Mouse (Mus musculus) thymus, adult 2 months (tissue): ENCODE data around the gene Pacrg. TPM values are rescaled to one million over a fixed set of nuclear protein-coding genes. Genes with fewer than 3 reads are reported as not detected.

Experiments
- DNase-seq: peaks from one replicate; pipeline ENCODE4 v3.0.0; 2021
- H3K27ac ChIP-seq: fragments of 200-500 bp; 2 replicates; pipeline ENCODE4 v1.5.1; 2012; ENCODE audit warnings: low read length, control low read depth; ENCODE audit not compliant: control insufficient read depth, insufficient read depth
- H3K27me3 ChIP-seq: fragments of 200-500 bp; 2 replicates; pipeline ENCODE4 v1.6.1; 2012; ENCODE audit warnings: mild to moderate bottlenecking, low read length, moderate library complexity, mixed read lengths; ENCODE audit not compliant: control insufficient read depth, insufficient read depth
- H3K36me3 ChIP-seq: fragments of 200-500 bp; 2 replicates; pipeline ENCODE4 v1.6.1; 2012; ENCODE audit warnings: mild to moderate bottlenecking, low read length, moderate library complexity; ENCODE audit not compliant: control insufficient read depth, insufficient read depth
- H3K4me1 ChIP-seq: fragments of 200-500 bp; replicated peaks from 2 replicates; pipeline ENCODE4 v1.6.1; 2012; ENCODE audit warnings: low read length; ENCODE audit not compliant: control insufficient read depth, insufficient read depth
- H3K4me3 ChIP-seq: fragments of 200-500 bp; 2 replicates; pipeline ENCODE4 v1.5.1; 2012; ENCODE audit warnings: mild to moderate bottlenecking, low read length, control low read depth, moderate library complexity; ENCODE audit not compliant: control insufficient read depth, insufficient read depth
- CTCF ChIP-seq: fragments of 200-500 bp; IDR thresholded peaks from 2 replicates; pipeline ENCODE4 v1.5.1; 2012; ENCODE audit warnings: mild to moderate bottlenecking, control low read depth, low read length, moderate library complexity, borderline replicate concordance; ENCODE audit not compliant: control insufficient read depth, poor library complexity, insufficient read depth; ENCODE audit errors: extremely low read depth
- POLR2A ChIP-seq: fragments of 200-500 bp; IDR thresholded peaks from 2 replicates; pipeline ENCODE4 v1.6.1; 2012; ENCODE audit warnings: mild to moderate bottlenecking, low read length, control low read depth, moderate library complexity; ENCODE audit not compliant: control insufficient read depth, poor library complexity, insufficient read depth; ENCODE audit errors: extremely low read depth
- WGBS: fragments of 180-500 bp; shearing (Covaris S2); methylation state at CpG from one replicate; pipeline ENCODE4 v1.1.7; 2018; 5-methylcytosine and 5-hydroxymethylcytosine counted together
- polyA plus RNA-seq: library from polyadenylated mRNA; depleted of rRNA; stranded (reverse); fragments of >200 nt; gene quantifications from 2 replicates; pipeline ENCODE4 v1.2.3, GENCODE M21; 2012

Pacrg gene
- polyA plus RNA-seq, 1 experiment = 0.34 TPM

- H3K36me3 ChIP-seq = no peaks in the 10 kb centered on the region
- 89% methylated on average over 7 of the region's 7 CpGs for WGBS
- H3K27me3 ChIP-seq = no peaks in the 10 kb centered on the region
- H3K4me3 ChIP-seq = no peak overlapping the region
- TF ChIP-seq CTCF (no peak), POLR2A (no peak)
- H3K4me1 ChIP-seq = no peaks in the 10 kb centered on the region
- no peak for DNase-seq
- no peak overlapping the region for H3K27ac ChIP-seq
These were observed 250.5 kb downstream of the Pacrg start for GRCm38 (mm10) chr17:10589604-10590003.

- no peaks in the 10 kb centered on the region for H3K4me1 ChIP-seq
- H3K36me3 ChIP-seq = no peaks in the 10 kb centered on the region
- no peak overlapping the region for H3K27ac ChIP-seq
- TF ChIP-seq CTCF (no peak), POLR2A (no peak)
- 91% methylated on average over 7 of the region's 7 CpGs for WGBS
- H3K27me3 ChIP-seq = no peaks in the 10 kb centered on the region
- no peak for DNase-seq
- no peak overlapping the region for H3K4me3 ChIP-seq
These were observed 251.2 kb downstream of the Pacrg start for GRCm38 (mm10) chr17:10588922-10589400.

- H3K36me3 ChIP-seq = no peaks in the 10 kb centered on the region
- 90% methylated on average over 3 of the region's 3 CpGs for WGBS
- DNase-seq = no peak
- no peaks in the 10 kb centered on the region for H3K4me1 ChIP-seq
- no peak for TF ChIP-seq POLR2A
- H3K27ac ChIP-seq = no peak overlapping the region
- no peak overlapping the region for H3K4me3 ChIP-seq
- no peaks in the 10 kb centered on the region for H3K27me3 ChIP-seq
These were observed 256.8 kb downstream of the Pacrg start for GRCm38 (mm10) chr17:10583301-10583700.

GRCm38 (mm10) chr17:10575306-10575705 lies 264.8 kb downstream of the Pacrg start:
- WGBS = 94% methylated on average over 7 of the region's 7 CpGs

GRCm38 (mm10) chr17:10572436-10572835 lies 267.7 kb downstream of the Pacrg start:
- Histone ChIP-seq H3K4me1 (no peaks in the 10 kb centered on the region), H3K27me3 (no peaks in the 10 kb centered on the region), H3K27ac (no peak overlapping the region), H3K36me3 (no peaks in the 10 kb centered on the region), H3K4me3 (no peak overlapping the region)
- no peak for DNase-seq
- TF ChIP-seq CTCF (no peak), POLR2A (no peak)
- WGBS = 80% methylated on average over 4 of the region's 4 CpGs

More at GRCm38 (mm10) chr17:10575306-10575705, 264.8 kb downstream of the Pacrg start:
- TF ChIP-seq POLR2A (no peak), CTCF (no peak)
- Histone ChIP-seq H3K27me3 (no peaks in the 10 kb centered on the region), H3K36me3 (no peaks in the 10 kb centered on the region), H3K4me1 (no peaks in the 10 kb centered on the region), H3K27ac (no peak overlapping the region), H3K4me3 (no peak overlapping the region)
- DNase-seq = no peak

- no peak for TF ChIP-seq CTCF
- no peak for TF ChIP-seq POLR2A
- Histone ChIP-seq H3K4me3 (no peak overlapping the region), H3K27ac (no peak overlapping the region), H3K27me3 (no peaks in the 10 kb centered on the region), H3K4me1 (no peaks in the 10 kb centered on the region), H3K36me3 (no peaks in the 10 kb centered on the region)
- no peak for DNase-seq
- 92% methylated on average over 10 of the region's 10 CpGs for WGBS
These were observed 270.8 kb downstream of the Pacrg start for GRCm38 (mm10) chr17:10569270-10569669.

DNA sequence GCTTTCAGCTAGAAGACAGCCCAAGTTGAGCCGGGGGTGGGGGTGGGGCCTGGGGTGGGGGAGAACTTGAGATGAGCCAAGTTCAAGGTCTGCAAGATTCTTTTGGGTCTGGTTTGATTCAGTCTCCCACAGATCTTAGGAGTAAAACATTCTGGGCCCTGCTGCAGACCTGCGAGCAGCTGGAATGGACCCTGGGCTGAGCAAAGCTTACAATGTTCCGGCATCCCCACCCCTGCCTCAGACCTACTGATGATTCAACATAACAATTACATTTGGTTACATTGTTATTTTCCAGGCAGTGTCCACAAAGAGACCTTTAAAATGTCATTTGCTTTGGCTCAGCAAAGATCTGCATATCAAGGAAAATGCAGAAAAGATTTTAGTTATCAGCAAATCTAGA lies 272.7 kb downstream of the Pacrg start:
- no peak overlapping the region for H3K4me3 ChIP-seq
- H3K36me3 ChIP-seq = no peaks in the 10 kb centered on the region
- no peak for DNase-seq
- no peaks in the 10 kb centered on the region for H3K4me1 ChIP-seq
- no peaks in the 10 kb centered on the region for H3K27me3 ChIP-seq
- WGBS = 96% methylated on average over 3 of the region's 3 CpGs
- TF ChIP-seq POLR2A (no peak), CTCF (no peak)
- no peak overlapping the region for H3K27ac ChIP-seq
